Mouse (Mus musculus): ENCODE results near the gene Iqcc. TPM values are rescaled to one million over a fixed set of nuclear protein-coding genes. Genes with fewer than 3 reads are reported as not detected.

The Iqcc gene
- polyA plus RNA-seq, 1 experiment from 2014 or later, result 33.7 TPM

DNA sequence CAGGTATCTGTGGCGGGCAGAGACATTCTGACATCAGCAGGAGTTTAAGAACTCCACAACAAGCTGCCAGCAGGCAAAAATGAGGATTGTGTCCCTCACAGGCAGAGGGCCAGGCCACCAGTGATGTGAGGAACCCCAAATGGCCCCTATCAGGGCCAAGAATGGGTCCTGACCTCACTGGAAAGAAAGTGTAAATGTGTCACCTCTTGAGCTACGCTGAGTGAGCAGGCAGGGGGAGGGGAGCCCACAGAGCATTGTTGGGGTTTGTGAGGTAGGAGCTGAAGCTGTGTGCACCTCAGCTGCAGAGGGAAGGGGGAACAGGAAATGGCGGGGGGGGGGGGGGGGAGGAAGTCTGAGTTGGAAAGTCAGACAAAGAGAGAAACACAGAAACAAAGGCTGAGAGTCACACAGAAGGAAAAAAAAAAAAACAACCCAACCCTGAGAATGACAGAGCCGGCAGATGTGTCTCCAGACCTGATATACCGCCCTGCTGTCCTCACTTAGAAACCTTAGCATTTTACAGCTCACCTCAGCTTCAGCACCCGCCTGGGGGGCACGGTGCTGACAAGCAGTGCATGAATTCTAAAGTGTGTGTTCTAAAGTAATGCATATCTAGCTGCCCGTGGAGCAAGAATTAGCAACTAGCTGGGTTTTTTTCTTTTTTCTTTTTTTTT lies 43.6 kb downstream of the Iqcc start:
- no peak for ATAC-seq (ENCODE audit: insufficient number of reproducible peaks, insufficient read depth, low FRiP score, low TSS enrichment, low read depth)
- H3K9ac ChIP-seq, result no peak overlapping the region

DNA sequence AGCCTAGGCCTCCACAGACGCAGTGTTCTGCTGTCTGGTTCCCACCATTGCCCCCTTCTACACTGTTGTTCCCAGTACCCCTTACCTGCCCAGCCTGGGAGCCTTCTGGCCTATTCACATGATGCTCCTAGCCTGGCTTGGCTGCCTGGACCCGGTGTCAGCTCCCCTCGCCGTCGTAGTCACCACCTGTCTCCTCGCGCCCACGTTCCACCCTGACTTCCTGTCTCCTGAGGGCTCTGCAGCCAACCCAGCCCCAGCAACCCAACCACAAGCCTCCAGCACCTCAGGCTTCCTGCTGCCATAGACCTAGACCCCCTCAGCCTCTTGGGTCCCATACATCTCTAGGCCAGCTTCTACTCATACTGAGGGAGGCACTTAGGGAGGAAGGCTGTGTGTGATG lies 45.5 kb downstream of the Iqcc start, which contains the start of gene Lck:
Lck (minus strand) TSS at position 212 of the 400 bp plus-strand sequence.
- Histone ChIP-seq H3K27me3 (no peaks in the 10 kb centered on the region; the same call in 1 of the 2 replicates), H3K36me3 (no peaks in the 10 kb centered on the region), H3K9me3 (no peaks in the 10 kb centered on the region), H3K4me2 (no peak within 1 kb of the TSS), H3K4me1 (peaks cover 10% of the 10 kb centered on the region; the same call in 1 of the 2 replicates), H3K27ac (no peak within 1 kb of the TSS), H3K9ac (no peak within 1 kb of the TSS), H3K4me3 (no peak within 1 kb of the TSS)
- 93% methylated on average over 8 of the region's 8 CpGs for WGBS
- ATAC-seq (ENCODE audit: insufficient number of reproducible peaks, insufficient read depth, low FRiP score, low TSS enrichment, low read depth), result no peak

More for the DNA sequence above, 43.6 kb downstream of the Iqcc start:
- H3K4me3 ChIP-seq, result no peak overlapping the region
- peaks cover 10% of the 10 kb centered on the region; the same call in 1 of the 2 replicates for H3K4me1 ChIP-seq
- H3K36me3 ChIP-seq, result no peaks in the 10 kb centered on the region
- no peaks in the 10 kb centered on the region for H3K9me3 ChIP-seq
- no peaks in the 10 kb centered on the region; the same call in 1 of the 2 replicates for H3K27me3 ChIP-seq
- no peak overlapping the region for H3K4me2 ChIP-seq
- WGBS, result 46% methylated on average over 7 of the region's 8 CpGs
- no peak overlapping the region; the same call in 1 of the 2 replicates for H3K27ac ChIP-seq

DNA sequence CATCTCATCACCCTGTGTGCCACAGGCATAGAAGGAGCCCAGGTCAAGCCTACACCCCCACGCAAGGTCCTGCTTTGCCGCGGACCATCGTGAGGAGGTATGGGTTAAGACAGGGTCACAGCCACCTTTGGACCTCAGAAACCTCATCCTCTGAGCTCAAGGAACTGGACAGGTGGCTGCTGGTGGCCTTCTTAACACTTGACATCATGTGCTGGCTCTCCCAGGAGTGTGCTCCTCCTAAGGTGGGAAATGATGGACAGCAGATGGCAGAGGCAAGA lies 45.9 kb downstream of the Iqcc start:
- no peak overlapping the region for H3K4me2 ChIP-seq
- no peaks in the 10 kb centered on the region for H3K9me3 ChIP-seq
- H3K27ac ChIP-seq, result no peak overlapping the region
- ATAC-seq (ENCODE audit: insufficient number of reproducible peaks, insufficient read depth, low FRiP score, low TSS enrichment, low read depth), result no peak
- H3K9ac ChIP-seq, result no peak overlapping the region
- peaks cover 10% of the 10 kb centered on the region; the same call in 1 of the 2 replicates for H3K4me1 ChIP-seq
- 94% methylated on average over 4 of the region's 4 CpGs for WGBS
- no peaks in the 10 kb centered on the region for H3K36me3 ChIP-seq
- H3K4me3 ChIP-seq, result no peak overlapping the region
- H3K27me3 ChIP-seq, result no peaks in the 10 kb centered on the region; the same call in 1 of the 2 replicates

DNA sequence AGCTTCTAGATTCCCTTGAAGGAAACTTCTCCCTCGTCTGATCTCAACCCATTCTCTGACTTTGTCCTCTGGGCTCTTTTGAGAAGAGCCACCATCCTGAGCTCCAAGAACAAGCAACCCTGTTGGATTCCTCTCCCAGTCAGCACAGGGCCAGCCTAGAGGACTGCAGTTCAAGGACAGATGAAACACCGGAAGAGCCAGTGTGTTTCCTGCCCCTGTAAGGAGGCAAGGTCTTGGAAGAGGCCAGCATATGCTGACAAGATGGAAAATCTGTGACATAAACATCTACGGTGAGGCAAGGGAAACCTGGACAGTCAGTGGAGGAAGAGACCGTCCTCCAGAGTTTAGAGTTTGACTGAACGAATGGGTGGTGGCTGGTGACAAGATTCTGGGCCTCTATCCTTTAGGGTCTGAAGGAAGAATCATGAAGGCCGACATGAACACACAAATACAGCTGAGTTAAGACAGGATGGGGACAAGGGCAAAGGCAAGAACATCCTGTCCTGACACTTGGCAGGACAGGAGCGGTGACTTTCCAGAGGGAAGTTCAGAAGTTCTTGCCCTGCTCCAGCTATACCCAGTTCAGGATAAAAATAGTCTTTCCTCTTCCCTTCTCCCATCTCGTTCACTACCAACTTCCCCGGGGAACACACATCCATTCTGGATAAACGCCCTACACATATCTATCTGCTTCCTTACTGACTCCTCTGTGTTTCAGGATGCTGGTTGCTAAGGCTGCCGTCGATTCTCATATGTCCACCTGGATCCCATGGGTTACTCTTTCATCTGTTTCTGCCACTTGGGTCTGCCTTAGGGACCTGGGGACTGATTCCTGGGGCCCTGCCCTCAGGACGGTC lies 46.4 kb downstream of the Iqcc start:
- Histone ChIP-seq H3K4me1 (peaks cover 10% of the 10 kb centered on the region; the same call in 1 of the 2 replicates), H3K9ac (no peak overlapping the region), H3K36me3 (no peaks in the 10 kb centered on the region), H3K4me2 (no peak overlapping the region), H3K27ac (no peak overlapping the region), H3K4me3 (no peak overlapping the region), H3K9me3 (no peaks in the 10 kb centered on the region), H3K27me3 (no peaks in the 10 kb centered on the region; the same call in 1 of the 2 replicates)
- ATAC-seq (ENCODE audit: insufficient number of reproducible peaks, insufficient read depth, low FRiP score, low TSS enrichment, low read depth), result no peak
- WGBS, result 86% methylated on average over 13 of the region's 13 CpGs

DNA sequence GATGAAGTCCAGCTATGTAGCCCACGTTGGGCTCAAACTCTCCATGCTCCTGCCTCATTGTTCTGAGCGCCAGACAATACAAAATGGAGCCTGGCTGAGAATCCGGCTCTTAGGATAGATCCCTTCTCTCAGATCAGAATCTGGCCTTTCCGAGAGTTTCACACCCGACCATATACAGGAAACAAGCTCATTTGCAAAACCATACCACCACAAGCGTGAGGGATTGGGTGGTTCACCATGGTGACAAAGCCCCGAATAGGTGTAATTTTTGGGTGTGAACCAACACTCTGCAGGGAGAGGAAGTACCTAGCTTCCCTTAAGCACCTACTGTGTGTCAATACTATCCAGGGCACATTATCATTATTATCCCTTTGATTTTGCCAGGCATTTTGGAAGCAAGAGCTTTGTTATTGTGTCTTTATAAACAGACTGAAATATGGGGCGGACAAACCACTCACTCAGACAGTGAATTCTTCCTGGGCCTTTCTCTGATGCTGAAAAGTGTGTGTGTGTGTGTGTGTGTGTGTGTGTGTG lies 47.3 kb downstream of the Iqcc start:
- no peak for ATAC-seq (ENCODE audit: insufficient number of reproducible peaks, insufficient read depth, low FRiP score, low TSS enrichment, low read depth)
- Histone ChIP-seq H3K9ac (no peak overlapping the region), H3K36me3 (no peaks in the 10 kb centered on the region), H3K9me3 (no peaks in the 10 kb centered on the region), H3K4me2 (no peak overlapping the region), H3K4me1 (peaks cover 6% of the 10 kb centered on the region; the same call in 1 of the 2 replicates), H3K4me3 (no peak overlapping the region), H3K27me3 (no peaks in the 10 kb centered on the region), H3K27ac (no peak overlapping the region)
- 79% methylated on average over 8 of the region's 8 CpGs for WGBS

DNA sequence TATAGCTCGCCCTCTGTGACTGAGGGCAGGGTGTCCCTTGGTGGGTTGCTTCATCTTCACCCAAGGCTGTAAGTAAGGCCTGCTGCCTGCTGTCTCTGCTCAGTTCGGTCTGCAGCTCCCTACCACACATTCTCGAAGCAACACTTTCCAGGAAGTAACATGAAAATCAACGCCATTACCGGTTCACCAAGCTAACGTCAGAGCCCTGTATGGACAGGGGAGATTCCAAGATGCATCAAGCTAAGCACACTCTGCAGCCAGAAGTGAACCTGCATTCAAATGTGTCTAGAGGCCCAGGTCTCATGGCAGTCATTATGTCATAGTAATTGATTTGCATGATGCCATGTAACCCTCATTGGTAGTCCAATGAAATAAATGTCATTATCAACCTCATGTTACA lies 48.9 kb downstream of the Iqcc start:
- no peak overlapping the region for H3K27ac ChIP-seq
- ATAC-seq (ENCODE audit: insufficient number of reproducible peaks, insufficient read depth, low FRiP score, low TSS enrichment, low read depth), result no peak
- 91% methylated on average over 6 of the region's 6 CpGs for WGBS

DNA sequence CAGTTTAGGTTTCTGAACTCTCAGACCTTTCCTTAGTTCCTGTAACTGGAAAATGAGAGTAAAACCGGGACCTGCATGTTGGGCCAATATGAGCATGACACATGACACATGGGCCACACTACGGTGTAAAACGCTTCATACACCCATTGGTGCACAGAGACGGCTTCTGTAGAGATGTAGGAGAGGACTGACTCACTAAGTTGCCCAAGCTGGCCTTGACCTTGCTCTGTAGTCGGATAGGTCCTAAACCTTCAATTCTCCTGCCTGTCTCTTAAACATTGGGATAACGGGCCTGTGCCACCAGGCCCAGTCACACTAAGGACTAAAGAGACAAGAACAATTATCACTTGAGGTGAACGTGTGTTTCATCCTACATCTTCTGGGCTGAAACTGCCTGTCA lies 50.5 kb downstream of the Iqcc start:
- Histone ChIP-seq H3K36me3 (no peaks in the 10 kb centered on the region), H3K27me3 (no peaks in the 10 kb centered on the region), H3K9me3 (no peaks in the 10 kb centered on the region), H3K4me1 (no peaks in the 10 kb centered on the region), H3K27ac (no peak overlapping the region), H3K9ac (no peak overlapping the region), H3K4me3 (no peak overlapping the region), H3K4me2 (no peak overlapping the region)
- WGBS, result 92% methylated on average over 7 of the region's 7 CpGs
- no peak for ATAC-seq (ENCODE audit: insufficient number of reproducible peaks, insufficient read depth, low FRiP score, low TSS enrichment, low read depth)

More for the DNA sequence above, 48.9 kb downstream of the Iqcc start:
- no peaks in the 10 kb centered on the region for H3K27me3 ChIP-seq
- H3K9me3 ChIP-seq, result no peaks in the 10 kb centered on the region
- no peaks in the 10 kb centered on the region for H3K36me3 ChIP-seq
- no peak overlapping the region for H3K9ac ChIP-seq
- H3K4me3 ChIP-seq, result no peak overlapping the region
- peaks cover 2% of the 10 kb centered on the region; the same call in 1 of the 2 replicates for H3K4me1 ChIP-seq
- no peak overlapping the region for H3K4me2 ChIP-seq

DNA sequence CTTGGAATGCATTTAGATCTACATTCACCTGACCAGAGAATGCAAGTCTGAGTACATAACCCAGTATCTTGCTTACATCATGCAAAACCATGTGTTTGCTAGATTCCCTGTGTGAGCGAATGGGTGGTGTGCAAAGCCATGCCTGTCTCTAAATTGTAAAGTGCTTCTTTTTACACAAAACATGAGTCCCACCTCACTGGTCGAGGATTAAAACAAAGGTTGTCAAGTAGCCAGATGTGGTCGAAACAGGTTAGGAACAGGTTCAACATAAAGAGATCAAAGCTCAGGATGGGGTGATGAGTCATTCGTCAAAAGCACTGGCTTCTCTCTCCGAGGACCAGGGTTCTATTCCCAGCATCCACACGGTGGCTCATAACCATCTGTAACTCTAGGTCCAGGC lies 53.8 kb downstream of the Iqcc start:
- Histone ChIP-seq H3K9me3 (no peaks in the 10 kb centered on the region), H3K27me3 (no peaks in the 10 kb centered on the region), H3K9ac (no peak overlapping the region), H3K4me1 (no peaks in the 10 kb centered on the region), H3K4me2 (no peak overlapping the region), H3K4me3 (no peak overlapping the region), H3K27ac (no peak overlapping the region), H3K36me3 (no peaks in the 10 kb centered on the region)
- 85% methylated on average over 6 of the region's 6 CpGs for WGBS
- no peak for ATAC-seq (ENCODE audit: insufficient number of reproducible peaks, insufficient read depth, low FRiP score, low TSS enrichment, low read depth)

Other genes starting within 250 kb of the Iqcc start
- gene Zbtb8a, start 241.0 kb downstream of the Iqcc start, polyA plus RNA-seq (2015; fragmentation: Nextera tagmentation; extraction: Ambion mirVana), result 13.6 and 14.2 TPM in 2 replicates
- 2.5 and 2.8 TPM in 2 replicates for gene Zbtb8b, start 178.2 kb downstream of the Iqcc start, polyA plus RNA-seq (2015; fragmentation: Nextera tagmentation; extraction: Ambion mirVana)
- 27.6 and 29.9 TPM in 2 replicates for gene Bsdc1, start 157.5 kb downstream of the Iqcc start, polyA plus RNA-seq (2015; fragmentation: Nextera tagmentation; extraction: Ambion mirVana)
- not detected in 2 replicates for gene Tssk3, start 128.1 kb downstream of the Iqcc start, polyA plus RNA-seq (2015; fragmentation: Nextera tagmentation; extraction: Ambion mirVana)
- not detected in 2 replicates for gene Fam229a, start 127.9 kb downstream of the Iqcc start, polyA plus RNA-seq (2015; fragmentation: Nextera tagmentation; extraction: Ambion mirVana)
- gene Marcksl1, start 105.5 kb downstream of the Iqcc start, polyA plus RNA-seq (2015; fragmentation: Nextera tagmentation; extraction: Ambion mirVana), result 839 and 1,023 TPM in 2 replicates
- gene Hdac1, start 76.4 kb downstream of the Iqcc start, polyA plus RNA-seq (2015; fragmentation: Nextera tagmentation; extraction: Ambion mirVana), result 237 and 240 TPM in 2 replicates
- 7.4 and 9.5 TPM in 2 replicates for gene Lck, start 45.5 kb downstream of the Iqcc start, polyA plus RNA-seq (2015; fragmentation: Nextera tagmentation; extraction: Ambion mirVana)
- gene Fam167b, start 40.5 kb downstream of the Iqcc start, polyA plus RNA-seq (2015; fragmentation: Nextera tagmentation; extraction: Ambion mirVana), result 3.4 and 5.8 TPM in 2 replicates
- 274 and 289 TPM in 2 replicates for gene Eif3i, start 18.5 kb downstream of the Iqcc start, polyA plus RNA-seq (2015; fragmentation: Nextera tagmentation; extraction: Ambion mirVana)
- gene Tmem234, start 18.4 kb downstream of the Iqcc start, polyA plus RNA-seq (2015; fragmentation: Nextera tagmentation; extraction: Ambion mirVana), result 195 and 215 TPM in 2 replicates
- 2.2 and 3.1 TPM in 2 replicates for gene Dcdc2b, start 4.8 kb downstream of the Iqcc start, polyA plus RNA-seq (2015; fragmentation: Nextera tagmentation; extraction: Ambion mirVana)
- gene Ccdc28b, start 4.8 kb upstream of the Iqcc start, polyA plus RNA-seq (2015; fragmentation: Nextera tagmentation; extraction: Ambion mirVana), result 69.7 and 73.3 TPM in 2 replicates
- 90.7 and 92.9 TPM in 2 replicates for gene Txlna, start 22.0 kb upstream of the Iqcc start, polyA plus RNA-seq (2015; fragmentation: Nextera tagmentation; extraction: Ambion mirVana)
- 16.1 and 19.1 TPM in 2 replicates for gene Kpna6, start 53.7 kb upstream of the Iqcc start, polyA plus RNA-seq (2015; fragmentation: Nextera tagmentation; extraction: Ambion mirVana)
- 14.8 and 18.5 TPM in 2 replicates for gene Tmem39b, start 77.7 kb upstream of the Iqcc start, polyA plus RNA-seq (2015; fragmentation: Nextera tagmentation; extraction: Ambion mirVana)
- gene Khdrbs1, start 123.2 kb upstream of the Iqcc start, polyA plus RNA-seq (2015; fragmentation: Nextera tagmentation; extraction: Ambion mirVana), result 143 and 152 TPM in 2 replicates
- 318 and 325 TPM in 2 replicates for gene Ptp4a2, start 192.1 kb upstream of the Iqcc start, polyA plus RNA-seq (2015; fragmentation: Nextera tagmentation; extraction: Ambion mirVana)

Data from embryonic facial prominence, embryonic 13.5 days (tissue).